8 mouse cellular contexts compared by ENCODE assay signal in genomic region chr2:10371899-10372298, GRCm38 (mm10). TPM values are rescaled to one million over a fixed set of nuclear protein-coding genes. Genes with fewer than 3 reads are reported as not detected.
DNase-seq lines count a peak whose midpoint lies in the region; ATAC-seq and TF ChIP-seq lines count a peak whose summit lies in the region.

No protein-coding gene starts in this region.

- no peaks in the 10 kb centered on the region for H3K27me3 ChIP-seq in testis, adult 2 months (ENCODE audit: control insufficient read depth, insufficient read depth, low read length)
- H3K27me3 ChIP-seq in limb, embryonic 15.5 days: peaks cover 67% of the 10 kb centered on the region

- no peak overlapping the region for H3K9ac ChIP-seq in limb, embryonic 15.5 days

- H3K4me3 ChIP-seq in testis, adult 2 months (ENCODE audit: control insufficient read depth, low read depth, low read length): peak overlapping the region; percentile 86
- peak overlapping the region; percentile 61 for H3K4me3 ChIP-seq in limb, embryonic 15.5 days

- 1% methylated on average over 9 of the region's 18 CpGs for WGBS in limb, embryonic 15.5 days

- peak overlapping the region; percentile 15; the same call in 1 of the 2 replicates for H3K27ac ChIP-seq in testis, adult 2 months (ENCODE audit: control insufficient read depth, insufficient read depth, low read depth, low read length)
- no peak overlapping the region for H3K27ac ChIP-seq in limb, embryonic 15.5 days

- peak; percentile 28 to 44 for DNase-seq in cerebellum, postnatal 10 days
- DNase-seq in cerebellum, postnatal 36 days: no peak
- no peak for DNase-seq in testis, postnatal 10 days (ENCODE audit: low spot score)
- peak; percentile 52 for DNase-seq in testis, postnatal 14 days (ENCODE audit: low spot score)
- no peak for DNase-seq in cerebellum, adult 9-11 months
- DNase-seq in urinary bladder, postnatal 36 days (ENCODE audit: low spot score in 2 of 2): no peak

- no peak for ATAC-seq in limb, embryonic 15.5 days (ENCODE audit: insufficient number of reproducible peaks, low FRiP score, low TSS enrichment, low read depth)

- no peak for TF ChIP-seq POLR2A in testis, adult 2 months (IDR thresholded peaks at IDR 0.05; ENCODE audit: control insufficient read depth, low read depth, low read length)

- no peak for TF ChIP-seq CTCF in testis, adult 2 months (IDR thresholded peaks at IDR 0.05; ENCODE audit: control insufficient read depth, insufficient read depth, insufficient replicate concordance, low read depth, low read length)

- H3K36me3 ChIP-seq in testis, adult 2 months (ENCODE audit: control insufficient read depth, insufficient read depth, low read length): no peaks in the 10 kb centered on the region
- H3K36me3 ChIP-seq in limb, embryonic 15.5 days: no peaks in the 10 kb centered on the region

- no peaks in the 10 kb centered on the region for H3K9me3 ChIP-seq in limb, embryonic 15.5 days

- peak overlapping the region; percentile 94 for H3K4me2 ChIP-seq in limb, embryonic 15.5 days

- peaks cover 25% of the 10 kb centered on the region for H3K4me1 ChIP-seq in testis, adult 2 months (ENCODE audit: control insufficient read depth, insufficient read depth, low read length)
- peaks cover 35% of the 10 kb centered on the region for H3K4me1 ChIP-seq in limb, embryonic 15.5 days

RNA-seq across cellular contexts. Expression of gene Sfmbt2, which starts 1.6 kb away (rescaled TPM):
- polyA plus RNA-seq in testis, adult 2 months (2012; rRNA removed): 12.9 and 15.2 TPM in 2 replicates
- 1.9 and 2.3 TPM in 2 replicates for polyA plus RNA-seq in limb, embryonic 15.5 days (2015; fragmentation: Nextera tagmentation; extraction: Ambion mirVana)

Comparison
In these comparisons a context has a peak if more than half of its experiments do, and no peak if none do; other contexts are left out.
1. DNase-seq: peak in cerebellum, postnatal 10 days (2 of 2) and testis, postnatal 14 days (single experiment); none in cerebellum, postnatal 36 days (0 of 2), testis, postnatal 10 days (single experiment), cerebellum, adult 9-11 months (single experiment) and urinary bladder, postnatal 36 days (0 of 2).